Mouse (Mus musculus): ENCODE results near the gene Fam221b. TPM values are rescaled to one million over a fixed set of nuclear protein-coding genes. Genes with fewer than 3 reads are reported as not detected.

Fam221b gene
- polyA plus RNA-seq, 1 experiment: not detected

- Histone ChIP-seq H3K4me1 (ENCODE audit: control insufficient read depth, insufficient read depth, low read length) (peaks cover 2% of the 10 kb centered on the region; the same call in 1 of the 2 replicates), H3K27ac (ENCODE audit: control insufficient read depth, insufficient read depth, low read depth, low read length, poor library complexity) (no peak overlapping the region), H3K4me3 (replicated peaks; ENCODE audit: control insufficient read depth, low read depth, low read length) (no peak overlapping the region)
- no peak for TF ChIP-seq CTCF (IDR thresholded peaks at IDR 0.05; ENCODE audit: control insufficient read depth, insufficient read depth, low read length)
- no peak for TF ChIP-seq POLR2A (IDR thresholded peaks at IDR 0.05; ENCODE audit: borderline replicate concordance, control insufficient read depth, low read depth, low read length)
- WGBS: 80% methylated on average over 13 of the region's 13 CpGs
Observed at GRCm38 (mm10) chr4:43696561-43696960, 27.6 kb upstream of the Fam221b start.

DNA sequence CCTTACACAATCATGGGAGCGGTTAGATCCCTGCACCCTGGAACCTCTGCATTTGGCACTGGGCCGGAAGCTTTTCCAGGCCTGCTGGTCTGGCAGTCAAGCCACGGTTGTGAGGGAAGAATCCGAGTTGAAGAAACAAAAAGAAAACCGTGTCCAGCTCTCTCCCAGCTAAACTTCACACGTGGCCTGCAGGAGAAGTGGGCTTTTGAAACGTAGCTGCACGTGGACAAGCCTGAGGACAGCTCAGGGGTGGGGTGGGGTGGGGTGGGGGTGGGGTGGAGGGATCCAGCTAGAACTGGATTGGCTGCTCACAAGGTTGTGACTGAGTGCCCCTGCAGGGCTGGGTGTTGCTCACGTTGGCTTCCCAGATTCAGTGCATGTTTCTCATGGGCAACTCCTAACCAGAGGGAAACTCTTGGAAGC is 26.3 kb upstream of the Fam221b start:
- Histone ChIP-seq H3K4me3 (replicated peaks; ENCODE audit: control insufficient read depth, low read depth, low read length) (no peak overlapping the region), H3K27ac (ENCODE audit: control insufficient read depth, insufficient read depth, low read depth, low read length, poor library complexity) (no peak overlapping the region), H3K4me1 (ENCODE audit: control insufficient read depth, insufficient read depth, low read length) (peaks cover 2% of the 10 kb centered on the region; the same call in 1 of the 2 replicates)
- TF ChIP-seq CTCF (IDR thresholded peaks at IDR 0.05; ENCODE audit: control insufficient read depth, insufficient read depth, low read length) (no peak), POLR2A (IDR thresholded peaks at IDR 0.05; ENCODE audit: borderline replicate concordance, control insufficient read depth, low read depth, low read length) (no peak)
- 29% methylated on average over 9 of the region's 9 CpGs for WGBS

DNA sequence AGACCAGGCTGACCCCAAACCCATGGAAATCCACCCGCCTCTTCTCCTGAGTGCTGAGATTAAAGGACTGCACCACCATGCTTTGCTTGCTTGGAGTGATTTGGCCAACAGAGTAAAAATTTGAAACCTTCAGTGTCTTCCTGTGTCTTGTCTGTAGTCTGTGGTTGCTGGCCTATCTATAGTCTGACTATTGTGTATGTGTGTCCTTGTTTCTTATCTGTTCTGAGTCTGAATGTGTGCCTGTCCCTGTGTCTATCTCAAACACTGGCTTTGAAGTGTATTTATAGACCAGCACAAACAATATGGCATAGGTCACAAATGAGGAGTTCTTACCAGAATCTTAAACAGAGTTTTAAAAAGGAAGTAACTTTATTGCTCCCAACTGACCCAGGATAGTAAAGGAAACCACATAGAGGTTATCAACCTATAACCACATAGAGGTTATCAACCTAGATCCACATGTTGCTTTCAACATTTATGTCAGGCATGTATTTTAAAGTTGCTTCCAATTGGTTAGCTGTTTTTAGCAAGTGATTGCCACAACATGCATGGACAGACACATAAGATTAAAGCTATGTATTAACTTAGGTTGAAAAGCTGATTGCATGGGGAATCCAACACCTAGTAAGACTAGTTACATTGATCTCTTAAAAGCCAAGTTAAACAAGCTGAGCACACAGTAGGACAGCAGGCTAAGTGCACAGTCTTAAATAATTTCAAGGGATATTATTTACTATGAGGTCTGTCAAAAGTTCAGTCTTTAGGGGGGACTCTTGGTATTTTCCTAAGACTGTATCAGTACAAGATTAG is 25.7 kb upstream of the Fam221b start:
- H3K4me3 ChIP-seq (replicated peaks; ENCODE audit: control insufficient read depth, low read depth, low read length): no peak overlapping the region
- peaks cover 2% of the 10 kb centered on the region; the same call in 1 of the 2 replicates for H3K4me1 ChIP-seq (ENCODE audit: control insufficient read depth, insufficient read depth, low read length)

DNA sequence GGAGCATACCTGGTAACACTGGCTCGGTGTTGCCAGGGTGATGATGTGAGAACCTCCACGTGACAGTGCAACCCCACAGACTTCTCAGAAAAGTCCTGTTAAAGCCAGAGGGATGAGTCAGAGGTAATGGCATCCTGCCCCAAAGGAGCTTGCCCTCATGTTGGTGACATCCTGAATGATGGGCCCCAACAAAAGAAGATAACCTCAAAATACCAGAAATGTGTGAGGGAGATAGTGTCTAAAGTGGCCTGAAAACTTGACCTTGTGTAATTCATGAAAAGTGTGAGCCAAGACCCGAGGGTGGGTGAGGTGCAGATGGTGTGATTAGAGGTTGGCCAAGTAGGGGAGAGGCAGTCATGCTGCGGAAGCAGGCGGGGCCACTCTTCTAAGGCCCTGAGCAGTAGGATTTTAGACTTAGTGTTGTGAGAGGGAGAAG is 24.9 kb upstream of the Fam221b start:
- TF ChIP-seq CTCF (IDR thresholded peaks at IDR 0.05; ENCODE audit: control insufficient read depth, insufficient read depth, low read length) (no peak), POLR2A (IDR thresholded peaks at IDR 0.05; ENCODE audit: borderline replicate concordance, control insufficient read depth, low read depth, low read length) (no peak)
- Histone ChIP-seq H3K4me1 (ENCODE audit: control insufficient read depth, insufficient read depth, low read length) (peaks cover 2% of the 10 kb centered on the region; the same call in 1 of the 2 replicates), H3K4me3 (replicated peaks; ENCODE audit: control insufficient read depth, low read depth, low read length) (no peak overlapping the region), H3K27ac (ENCODE audit: control insufficient read depth, insufficient read depth, low read depth, low read length, poor library complexity) (no peak overlapping the region)
- 23% methylated on average over 5 of the region's 5 CpGs for WGBS

More for the DNA sequence above, 25.7 kb upstream of the Fam221b start:
- no peak overlapping the region for H3K27ac ChIP-seq (ENCODE audit: control insufficient read depth, insufficient read depth, low read depth, low read length, poor library complexity)
- TF ChIP-seq CTCF (IDR thresholded peaks at IDR 0.05; ENCODE audit: control insufficient read depth, insufficient read depth, low read length) (no peak), POLR2A (IDR thresholded peaks at IDR 0.05; ENCODE audit: borderline replicate concordance, control insufficient read depth, low read depth, low read length) (no peak)
- 55% methylated on average over 1 of the region's 1 CpGs for WGBS

GRCm38 (mm10) chr4:43691026-43691425 is 22.1 kb upstream of the Fam221b start:
- 44% methylated on average over 5 of the region's 5 CpGs for WGBS
- Histone ChIP-seq H3K4me1 (ENCODE audit: control insufficient read depth, insufficient read depth, low read length) (peaks cover 2% of the 10 kb centered on the region; the same call in 1 of the 2 replicates), H3K4me3 (replicated peaks; ENCODE audit: control insufficient read depth, low read depth, low read length) (no peak overlapping the region), H3K27ac (ENCODE audit: control insufficient read depth, insufficient read depth, low read depth, low read length, poor library complexity) (no peak overlapping the region)
- TF ChIP-seq POLR2A (IDR thresholded peaks at IDR 0.05; ENCODE audit: borderline replicate concordance, control insufficient read depth, low read depth, low read length) (no peak), CTCF (IDR thresholded peaks at IDR 0.05; ENCODE audit: control insufficient read depth, insufficient read depth, low read length) (no peak)

DNA sequence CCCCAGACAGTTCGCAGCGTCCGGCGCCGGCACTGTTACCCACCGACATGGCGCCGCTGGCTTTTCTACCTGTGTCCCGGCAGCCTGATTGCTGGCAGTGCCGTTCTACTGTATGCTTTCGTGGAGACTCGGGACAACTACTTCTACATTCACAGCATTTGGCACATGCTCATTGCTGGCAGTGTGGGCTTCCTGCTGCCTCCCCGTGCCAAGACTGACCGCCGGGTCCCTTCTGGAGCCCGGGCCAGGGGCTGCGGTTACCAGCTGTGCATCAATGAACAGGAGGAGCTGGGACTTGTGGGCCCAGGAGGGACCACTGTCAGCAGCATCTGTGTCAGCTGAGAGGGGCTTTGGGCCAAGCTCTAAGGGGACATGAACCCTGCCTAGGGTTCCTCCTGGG is 21.1 kb upstream of the Fam221b start:
- TF ChIP-seq CTCF (IDR thresholded peaks at IDR 0.05; ENCODE audit: control insufficient read depth, insufficient read depth, low read length) (no peak), POLR2A (IDR thresholded peaks at IDR 0.05; ENCODE audit: borderline replicate concordance, control insufficient read depth, low read depth, low read length) (no peak)
- Histone ChIP-seq H3K4me1 (ENCODE audit: control insufficient read depth, insufficient read depth, low read length) (peaks cover 2% of the 10 kb centered on the region; the same call in 1 of the 2 replicates), H3K27ac (ENCODE audit: control insufficient read depth, insufficient read depth, low read depth, low read length, poor library complexity) (no peak overlapping the region), H3K4me3 (replicated peaks; ENCODE audit: control insufficient read depth, low read depth, low read length) (no peak overlapping the region)
- WGBS: 88% methylated on average over 17 of the region's 17 CpGs

- H3K4me1 ChIP-seq (ENCODE audit: control insufficient read depth, insufficient read depth, low read length): no peaks in the 10 kb centered on the region
- H3K27ac ChIP-seq (ENCODE audit: control insufficient read depth, insufficient read depth, low read depth, low read length, poor library complexity): no peak overlapping the region
- no peak overlapping the region for H3K4me3 ChIP-seq (replicated peaks; ENCODE audit: control insufficient read depth, low read depth, low read length)
- TF ChIP-seq POLR2A (IDR thresholded peaks at IDR 0.05; ENCODE audit: borderline replicate concordance, control insufficient read depth, low read depth, low read length) (no peak), CTCF (IDR thresholded peaks at IDR 0.05; ENCODE audit: control insufficient read depth, insufficient read depth, low read length) (no peak)
- WGBS: 79% methylated on average over 7 of the region's 7 CpGs
Observed at GRCm38 (mm10) chr4:43679416-43680043, 10.6 kb upstream of the Fam221b start.

- Histone ChIP-seq H3K4me1 (ENCODE audit: control insufficient read depth, insufficient read depth, low read length) (no peaks in the 10 kb centered on the region), H3K27ac (ENCODE audit: control insufficient read depth, insufficient read depth, low read depth, low read length, poor library complexity) (no peak overlapping the region), H3K4me3 (replicated peaks; ENCODE audit: control insufficient read depth, low read depth, low read length) (no peak overlapping the region)
- TF ChIP-seq POLR2A (IDR thresholded peaks at IDR 0.05; ENCODE audit: borderline replicate concordance, control insufficient read depth, low read depth, low read length) (no peak), CTCF (IDR thresholded peaks at IDR 0.05; ENCODE audit: control insufficient read depth, insufficient read depth, low read length) (no peak)
- WGBS: 86% methylated on average over 6 of the region's 6 CpGs
Observed at GRCm38 (mm10) chr4:43678541-43678940, 9.6 kb upstream of the Fam221b start.

All from bone marrow, adult 2 months (tissue).